Mouse (Mus musculus) brain, embryonic 14.5 days (tissue): ENCODE measurements around the gene Gm884. TPM values are rescaled to one million over a fixed set of nuclear protein-coding genes. Genes with fewer than 3 reads are reported as not detected.
"Not testable (repeated sequence)": the region's sequence is repeated elsewhere in the genome, so short reads cannot be mapped to it uniquely, and the experiment has no call there.

Experiments
- DNase-seq: peaks from one replicate; pipeline ENCODE4 v3.0.0-alpha.2; 2011; ENCODE audit warnings: low read depth
- CTCF ChIP-seq: fragments of 200-500 bp; IDR thresholded peaks from 2 replicates; pipeline ENCODE4 v1.5.1; 2012; ENCODE audit warnings: inconsistent platforms, mild to moderate bottlenecking, moderate library complexity, borderline replicate concordance; ENCODE audit not compliant: insufficient read depth, insufficient read length; ENCODE audit errors: extremely low read depth
- POLR2A ChIP-seq: fragments of 200-500 bp; IDR thresholded peaks from 2 replicates; pipeline ENCODE4 v1.6.1; 2012; ENCODE audit warnings: mild to moderate bottlenecking, inconsistent platforms, borderline replicate concordance; ENCODE audit not compliant: poor library complexity, insufficient read depth, insufficient read length, severe bottlenecking; ENCODE audit errors: extremely low read depth
- polyA plus RNA-seq: library from polyadenylated mRNA; depleted of rRNA; stranded (reverse); fragments of >200 nt; gene quantifications from 2 replicates; pipeline ENCODE4 v1.2.3, GENCODE M21; 2012; rRNA removed

Gm884 gene
- polyA plus RNA-seq, 1 experiment, result not detected

DNA sequence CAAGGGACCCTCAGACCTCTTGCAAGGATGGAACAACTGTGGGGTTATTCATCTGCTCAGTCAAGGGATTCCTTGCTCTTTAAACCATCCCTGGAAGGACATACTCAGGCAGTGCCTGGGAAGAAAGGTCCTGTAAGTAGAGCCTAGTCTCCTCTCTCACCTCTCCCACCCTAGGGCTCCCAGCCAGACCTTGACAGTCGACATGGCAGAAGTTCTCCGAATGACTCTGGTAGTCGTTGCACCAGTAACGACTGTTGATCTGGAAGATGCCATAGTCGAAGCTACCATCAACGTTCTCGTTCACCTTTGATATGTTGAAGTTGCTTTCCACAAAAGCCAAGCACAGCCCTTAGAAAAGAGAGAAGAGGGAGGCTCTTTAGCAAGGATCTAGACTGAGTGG is 13.9 kb upstream of the Gm884 start:
- TF ChIP-seq POLR2A, result no peak
- no peak for TF ChIP-seq CTCF
- DNase-seq, result no peak

GRCm38 (mm10) chr11:103627453-103627852 is 6.5 kb upstream of the Gm884 start:
- DNase-seq, result no peak
- TF ChIP-seq POLR2A, result no peak
- no peak for TF ChIP-seq CTCF

DNA sequence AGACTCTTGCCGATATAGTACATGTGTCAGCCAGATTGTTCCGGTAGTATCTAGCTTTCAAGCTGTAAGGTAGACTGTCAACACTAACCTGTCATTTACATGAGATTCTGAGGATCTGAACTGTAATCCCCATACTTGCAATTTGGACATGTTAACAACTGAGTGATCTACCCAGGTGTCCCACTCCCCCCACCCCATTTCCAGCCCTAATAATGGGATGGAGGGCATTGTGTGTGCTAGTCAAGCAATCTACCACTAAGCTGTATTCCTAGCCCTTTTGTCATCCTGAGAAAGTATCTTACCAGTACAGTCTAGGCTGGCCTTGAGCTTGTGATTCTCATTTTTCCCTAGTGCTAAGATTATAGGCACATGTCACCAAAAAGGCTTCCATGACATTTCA is 10.2 kb downstream of the Gm884 start:
- no peak for DNase-seq

DNA sequence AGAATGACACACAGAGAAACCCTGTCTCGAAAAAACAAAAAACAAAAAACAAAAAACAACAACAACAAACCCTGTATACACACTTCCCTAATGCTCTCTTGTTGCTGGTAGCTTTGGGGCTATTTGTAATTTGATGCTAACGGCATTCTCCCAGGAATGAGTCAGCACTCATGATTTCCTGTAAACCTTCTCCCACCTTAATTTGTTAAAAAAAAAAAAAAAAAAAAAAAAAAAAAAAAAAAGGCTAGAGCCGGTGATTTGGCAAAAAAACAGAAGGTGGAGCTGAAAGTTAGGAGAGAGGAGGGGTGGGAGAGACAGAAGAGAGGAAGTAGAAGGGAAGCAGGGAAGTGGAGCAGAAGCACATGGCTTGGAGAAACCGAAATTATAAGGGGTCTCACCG is 14.3 kb downstream of the Gm884 start:
- TF ChIP-seq CTCF (no peak), POLR2A (no peak)
- no peak for DNase-seq

More for the DNA sequence above, 10.2 kb downstream of the Gm884 start:
- TF ChIP-seq POLR2A (no peak), CTCF (no peak)

- DNase-seq, result no peak
- TF ChIP-seq CTCF (no peak), POLR2A (no peak)
Measured at GRCm38 (mm10) chr11:103578339-103578738, 42.6 kb downstream of the Gm884 start.

DNA sequence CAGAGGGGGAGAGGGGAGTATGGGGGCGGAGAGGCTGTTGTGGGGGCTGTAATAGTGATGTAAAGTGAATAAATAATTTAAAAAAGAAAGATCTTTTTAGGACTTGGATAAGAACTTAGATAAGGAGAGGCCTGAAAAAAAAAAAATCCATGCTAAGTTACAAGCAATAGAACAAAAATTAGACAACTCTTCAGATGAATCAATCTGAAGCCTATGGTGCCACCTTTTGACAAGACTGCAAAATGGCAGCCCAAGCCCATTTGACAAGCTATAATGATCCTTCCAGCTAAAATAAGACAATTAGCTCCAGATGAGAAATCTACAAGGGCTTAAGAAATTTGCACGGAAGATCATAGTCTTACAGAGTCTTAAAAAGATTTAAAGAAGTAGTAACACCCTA is 64.9 kb downstream of the Gm884 start:
- peak; percentile 42 for DNase-seq
- TF ChIP-seq POLR2A, result no peak
- peak; percentile 38; the same call in 1 of the 2 replicates for TF ChIP-seq CTCF

GRCm38 (mm10) chr11:103534973-103535372 is 86.0 kb downstream of the Gm884 start:
- not testable (repeated sequence) for DNase-seq

- no peak for DNase-seq
Measured at GRCm38 (mm10) chr11:103512111-103512510, 108.8 kb downstream of the Gm884 start.

GRCm38 (mm10) chr11:103504497-103504896 is 116.4 kb downstream of the Gm884 start, which contains the start of gene Lrrc37a:
Gene Lrrc37a (minus strand): TSS chr11:103504597.
- no peak for DNase-seq
- TF ChIP-seq CTCF, result no peak
- TF ChIP-seq POLR2A, result no peak

More at GRCm38 (mm10) chr11:103512111-103512510, 108.8 kb downstream of the Gm884 start:
- no peak for TF ChIP-seq CTCF
- no peak for TF ChIP-seq POLR2A

Other genes starting within 250 kb of the Gm884 start
- gene Plekhm1, start 208.5 kb downstream of the Gm884 start, polyA plus RNA-seq, result 16.9 and 17.4 TPM in 2 replicates
- gene Lrrc37a, start 116.5 kb downstream of the Gm884 start, polyA plus RNA-seq, result not detected in 2 replicates
- not detected in 2 replicates for gene Lyzl6, start 17.8 kb upstream of the Gm884 start, polyA plus RNA-seq
- gene Rprml, start 28.4 kb upstream of the Gm884 start, polyA plus RNA-seq, result 0.89 and 3.0 TPM in 2 replicates
- gene Gosr2, start 76.8 kb upstream of the Gm884 start, polyA plus RNA-seq, result 98.0 and 108 TPM in 2 replicates
- 0.34 and 0.56 TPM in 2 replicates for gene Wnt9b, start 128.7 kb upstream of the Gm884 start, polyA plus RNA-seq
- gene Wnt3, start 153.0 kb upstream of the Gm884 start, polyA plus RNA-seq, result 8.6 and 11.4 TPM in 2 replicates